Mouse (Mus musculus): Measurements from ENCODE around the gene Pnpla2. TPM values are rescaled to one million over a fixed set of nuclear protein-coding genes. Genes with fewer than 3 reads are reported as not detected.

The Pnpla2 gene
- polyA plus RNA-seq, 1 experiment from 2014 or later = 19.7 TPM

DNA sequence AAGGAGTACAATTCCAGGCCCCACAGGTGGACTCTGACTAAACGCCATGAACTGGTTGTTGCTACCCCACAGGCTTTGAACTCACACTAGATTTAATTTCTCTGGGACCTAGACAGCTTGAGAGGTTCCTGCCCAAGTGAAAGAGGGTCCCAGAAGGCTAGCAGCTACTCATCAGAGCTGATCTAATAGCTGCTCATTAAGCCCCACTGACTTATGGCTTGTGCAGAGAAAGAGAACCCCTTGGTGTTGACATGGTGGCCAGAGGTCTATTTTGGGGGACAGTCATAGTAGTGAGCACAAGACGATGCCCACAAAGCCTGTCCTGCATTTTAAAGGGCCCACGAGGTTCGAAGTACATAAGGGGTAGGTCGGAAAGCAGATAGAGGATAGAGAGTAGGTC is 19.2 kb downstream of the Pnpla2 start:
- ATAC-seq (ENCODE audit: low FRiP score, low read depth) = no peak
- Histone ChIP-seq H3K36me3 (peaks cover 17% of the 10 kb centered on the region), H3K9ac (peak overlapping the region; percentile 86), H3K4me2 (peak overlapping the region; percentile 93), H3K27ac (replicated peaks) (peak overlapping the region; percentile 84), H3K27me3 (peaks cover 7% of the 10 kb centered on the region), H3K9me3 (no peaks in the 10 kb centered on the region), H3K4me1 (replicated peaks) (peaks cover 43% of the 10 kb centered on the region), H3K4me3 (peak overlapping the region; percentile 87)
- WGBS = 10% methylated on average over 5 of the region's 5 CpGs

DNA sequence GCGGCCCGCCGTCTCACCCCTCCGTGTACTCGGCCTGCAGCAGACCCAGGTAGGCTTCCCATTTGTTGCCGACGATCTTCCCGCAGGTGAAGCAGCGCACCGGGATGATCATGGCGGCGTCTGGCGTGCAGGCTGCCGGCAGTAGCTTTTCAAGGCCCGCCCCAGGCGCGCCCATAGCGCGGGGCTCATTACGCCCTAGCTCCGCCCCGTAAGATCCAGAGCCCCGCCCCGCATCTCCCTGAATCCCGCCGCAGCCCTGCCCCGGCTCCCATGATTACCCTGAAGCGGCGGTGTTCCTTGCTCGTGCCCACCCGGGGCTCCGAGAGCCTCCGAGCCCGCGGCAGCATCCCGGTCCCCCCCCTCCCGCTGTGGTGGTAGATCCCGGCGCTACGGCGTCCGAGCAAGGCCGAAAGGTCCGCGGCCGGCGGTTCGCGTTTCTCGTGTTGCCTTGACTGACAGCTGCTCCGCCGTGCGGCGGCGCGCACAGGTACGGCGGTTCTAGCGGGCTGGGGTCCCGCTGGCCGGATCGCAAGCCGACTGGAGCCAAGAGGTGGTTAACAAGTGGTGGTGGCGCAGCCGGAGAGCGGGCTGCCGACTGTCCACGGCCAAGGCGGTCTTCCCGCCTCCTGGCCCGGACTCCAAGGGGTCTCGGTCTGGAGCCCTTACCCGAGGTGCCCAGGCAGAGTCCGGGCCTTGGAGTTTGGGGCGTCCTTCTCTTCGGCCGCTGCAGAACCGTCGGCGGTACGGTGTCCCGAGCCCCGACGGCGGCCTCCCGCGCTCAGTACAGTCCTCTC is 20.2 kb downstream of the Pnpla2 start, which contains the start of the genes Polr2l and Tspan4:
Gene Polr2l, minus strand, starts transcription at position 122 of the 794 bp plus-strand sequence.
Gene Tspan4, plus strand, starts transcription at position 230 of the 794 bp plus-strand sequence.
- peaks cover 17% of the 10 kb centered on the region for H3K36me3 ChIP-seq
- peak; percentile 81 for ATAC-seq (ENCODE audit: low FRiP score, low read depth)
- peak within 1 kb of the TSS; percentile 87 for H3K4me3 ChIP-seq
- peaks cover 7% of the 10 kb centered on the region for H3K27me3 ChIP-seq
- WGBS = under 1% methylated on average over 87 of the region's 87 CpGs
- H3K4me2 ChIP-seq = peak within 1 kb of the TSS; percentile 93
- H3K27ac ChIP-seq (replicated peaks) = peak within 1 kb of the TSS; percentile 84
- peak within 1 kb of the TSS; percentile 86 for H3K9ac ChIP-seq
- H3K4me1 ChIP-seq (replicated peaks) = peaks cover 32% of the 10 kb centered on the region
- H3K9me3 ChIP-seq = no peaks in the 10 kb centered on the region

DNA sequence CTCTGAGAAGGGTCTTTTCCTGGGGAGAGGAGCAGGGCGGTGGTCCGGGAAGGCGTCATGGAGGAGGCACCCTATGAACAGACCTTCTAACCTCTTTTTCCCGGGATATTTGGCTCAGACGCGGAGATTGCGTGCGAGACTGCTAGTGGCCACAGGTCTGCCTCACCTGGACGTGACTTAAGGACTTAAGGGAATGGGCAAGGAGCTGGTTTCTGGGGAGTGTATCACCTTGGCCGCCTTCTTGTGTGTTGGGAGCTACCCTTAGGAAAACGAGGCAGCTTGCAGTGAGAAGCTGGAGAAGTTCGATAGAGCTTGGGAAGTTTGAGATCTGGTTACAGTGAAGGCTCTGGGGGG is 20.8 kb downstream of the Pnpla2 start:
- Histone ChIP-seq H3K4me1 (replicated peaks) (peaks cover 36% of the 10 kb centered on the region), H3K27ac (replicated peaks) (peak overlapping the region; percentile 84), H3K4me2 (peak overlapping the region; percentile 93), H3K9ac (peak overlapping the region; percentile 86), H3K36me3 (peaks cover 17% of the 10 kb centered on the region), H3K27me3 (peaks cover 7% of the 10 kb centered on the region), H3K4me3 (peak overlapping the region; percentile 87), H3K9me3 (no peaks in the 10 kb centered on the region)
- WGBS = 2% methylated on average over 12 of the region's 12 CpGs
- no peak for ATAC-seq (ENCODE audit: low FRiP score, low read depth)

- Histone ChIP-seq H3K27ac (replicated peaks) (peak overlapping the region; percentile 69), H3K9ac (no peak overlapping the region; the same call in 1 of the 2 replicates), H3K27me3 (peaks cover 7% of the 10 kb centered on the region), H3K4me1 (replicated peaks) (peaks cover 39% of the 10 kb centered on the region), H3K9me3 (no peaks in the 10 kb centered on the region), H3K4me2 (peak overlapping the region; percentile 93), H3K4me3 (peak overlapping the region; percentile 87), H3K36me3 (peaks cover 11% of the 10 kb centered on the region)
- 1% methylated on average over 12 of the region's 17 CpGs for WGBS
- no peak for ATAC-seq (ENCODE audit: low FRiP score, low read depth)
Measured at GRCm38 (mm10) chr7:141476226-141476980, 21.4 kb downstream of the Pnpla2 start.

DNA sequence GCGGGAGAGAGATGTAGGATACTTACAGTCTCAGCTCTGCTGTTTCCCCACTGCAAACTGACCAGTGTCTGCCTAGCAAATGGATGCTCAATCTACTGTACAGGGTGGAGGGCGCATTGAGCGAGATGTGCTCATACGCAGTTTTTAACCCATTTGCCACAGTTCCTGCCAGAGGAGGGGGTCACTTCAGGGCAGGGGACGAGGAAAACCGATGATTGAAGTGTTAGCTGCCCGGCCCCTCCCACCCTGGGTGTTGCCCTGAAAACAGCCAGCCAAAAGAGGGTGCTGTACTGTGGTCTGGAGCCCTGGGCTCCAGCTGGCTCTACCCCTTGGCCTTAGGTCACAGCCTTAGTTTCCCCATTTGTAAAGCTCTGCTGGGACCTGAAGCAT is 22.0 kb downstream of the Pnpla2 start:
- Histone ChIP-seq H3K4me1 (replicated peaks) (peaks cover 44% of the 10 kb centered on the region), H3K27ac (replicated peaks) (peak overlapping the region; percentile 52; the same call in 1 of the 2 replicates), H3K36me3 (peaks cover 9% of the 10 kb centered on the region), H3K9me3 (no peaks in the 10 kb centered on the region), H3K4me3 (no peak overlapping the region), H3K9ac (no peak overlapping the region), H3K27me3 (peaks cover 7% of the 10 kb centered on the region), H3K4me2 (peak overlapping the region; percentile 93)
- no peak for ATAC-seq (ENCODE audit: low FRiP score, low read depth)
- WGBS = 21% methylated on average over 7 of the region's 7 CpGs

- Histone ChIP-seq H3K27me3 (peaks cover 7% of the 10 kb centered on the region), H3K4me2 (no peak overlapping the region; the same call in 1 of the 2 replicates), H3K9me3 (no peaks in the 10 kb centered on the region), H3K4me3 (no peak overlapping the region), H3K4me1 (replicated peaks) (peaks cover 52% of the 10 kb centered on the region), H3K9ac (no peak overlapping the region), H3K36me3 (peaks cover 1% of the 10 kb centered on the region; the same call in 1 of the 2 replicates), H3K27ac (replicated peaks) (no peak overlapping the region; the same call in 1 of the 2 replicates)
- 72% methylated on average over 4 of the region's 4 CpGs for WGBS
- no peak for ATAC-seq (ENCODE audit: low FRiP score, low read depth)
Measured at GRCm38 (mm10) chr7:141477578-141478269, 22.7 kb downstream of the Pnpla2 start.

DNA sequence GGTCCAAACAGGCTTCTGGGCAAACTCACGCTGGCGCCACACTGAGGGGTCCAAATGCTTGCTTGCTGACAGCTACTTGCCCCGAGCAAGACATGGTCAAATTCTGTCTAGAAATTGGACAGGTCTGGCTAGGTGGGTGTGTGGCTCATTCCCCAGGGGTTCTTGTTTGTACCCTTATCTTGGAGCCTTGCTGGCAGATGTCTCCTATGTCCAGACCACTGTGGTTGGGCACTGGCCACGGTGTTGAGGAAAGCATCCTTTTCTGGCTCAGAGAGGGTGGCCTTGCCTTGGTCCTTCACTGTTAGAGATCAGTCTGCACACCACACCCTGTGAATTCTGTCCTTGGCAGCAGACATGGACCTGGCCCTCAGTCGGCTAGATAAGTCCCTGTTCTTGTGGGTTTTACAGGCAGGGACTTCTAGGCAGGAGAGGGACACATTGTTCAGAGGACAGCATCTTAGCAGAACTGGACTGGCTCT is 23.3 kb downstream of the Pnpla2 start:
- H3K36me3 ChIP-seq = no peaks in the 10 kb centered on the region
- H3K9ac ChIP-seq = no peak overlapping the region
- H3K27ac ChIP-seq (replicated peaks) = no peak overlapping the region
- no peak overlapping the region; the same call in 1 of the 2 replicates for H3K4me2 ChIP-seq
- no peak overlapping the region for H3K4me3 ChIP-seq
- no peaks in the 10 kb centered on the region for H3K9me3 ChIP-seq
- WGBS = 78% methylated on average over 5 of the region's 5 CpGs
- no peak for ATAC-seq (ENCODE audit: low FRiP score, low read depth)
- H3K4me1 ChIP-seq (replicated peaks) = peaks cover 56% of the 10 kb centered on the region
- H3K27me3 ChIP-seq = peaks cover 7% of the 10 kb centered on the region

GRCm38 (mm10) chr7:141480842-141481497 is 26.0 kb downstream of the Pnpla2 start:
- H3K4me1 ChIP-seq (replicated peaks) = peaks cover 61% of the 10 kb centered on the region
- peak overlapping the region; percentile 93 for H3K4me2 ChIP-seq
- WGBS = 8% methylated on average over 10 of the region's 10 CpGs
- H3K36me3 ChIP-seq = no peaks in the 10 kb centered on the region
- ATAC-seq (ENCODE audit: low FRiP score, low read depth) = peak; percentile 28
- peak overlapping the region; percentile 18 for H3K9ac ChIP-seq
- peak overlapping the region; percentile 75 for H3K4me3 ChIP-seq
- H3K27ac ChIP-seq (replicated peaks) = peak overlapping the region; percentile 82
- H3K27me3 ChIP-seq = peaks cover 4% of the 10 kb centered on the region
- H3K9me3 ChIP-seq = no peaks in the 10 kb centered on the region

- under 1% methylated on average over 81 of the region's 81 CpGs for WGBS
- peak overlapping the region; percentile 93 for H3K4me2 ChIP-seq
- H3K4me1 ChIP-seq (replicated peaks) = peaks cover 61% of the 10 kb centered on the region
- no peaks in the 10 kb centered on the region for H3K9me3 ChIP-seq
- H3K9ac ChIP-seq = peak overlapping the region; percentile 71
- ATAC-seq (ENCODE audit: low FRiP score, low read depth) = peak; percentile 63
- peak overlapping the region; percentile 82 for H3K27ac ChIP-seq (replicated peaks)
- H3K4me3 ChIP-seq = peak overlapping the region; percentile 75
- H3K27me3 ChIP-seq = no peaks in the 10 kb centered on the region
- no peaks in the 10 kb centered on the region for H3K36me3 ChIP-seq
Measured at GRCm38 (mm10) chr7:141481498-141482401, 26.8 kb downstream of the Pnpla2 start.

DNA sequence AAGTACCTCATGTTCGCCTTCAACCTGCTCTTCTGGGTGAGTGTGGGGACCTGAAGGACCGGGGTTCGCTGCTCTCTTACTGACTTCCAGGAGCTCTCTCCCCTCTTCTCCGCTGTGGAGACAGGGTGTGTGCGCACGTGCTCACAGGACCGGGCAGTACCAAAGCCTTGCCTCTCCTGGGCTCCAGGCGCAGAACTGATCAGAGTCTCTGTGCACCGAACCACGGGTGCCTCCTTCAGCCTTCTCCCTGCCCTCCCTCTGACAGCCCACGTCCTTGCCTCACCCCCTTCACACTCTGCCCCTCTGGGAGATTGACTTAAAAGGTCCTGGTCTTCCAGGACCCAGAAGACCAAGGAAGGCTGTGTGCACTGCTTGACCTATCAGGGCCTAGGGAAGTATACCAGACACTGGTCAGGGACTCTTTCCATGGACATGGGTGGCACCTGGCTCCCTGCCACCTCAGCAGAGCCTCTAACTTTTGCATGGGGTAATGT is 27.6 kb downstream of the Pnpla2 start:
- Histone ChIP-seq H3K27me3 (no peaks in the 10 kb centered on the region), H3K4me3 (peak overlapping the region; percentile 75), H3K4me2 (peak overlapping the region; percentile 93), H3K27ac (replicated peaks) (peak overlapping the region; percentile 82), H3K36me3 (no peaks in the 10 kb centered on the region), H3K4me1 (replicated peaks) (peaks cover 68% of the 10 kb centered on the region), H3K9ac (peak overlapping the region; percentile 71), H3K9me3 (no peaks in the 10 kb centered on the region)
- peak; percentile 20; the same call in 1 of the 2 replicates for ATAC-seq (ENCODE audit: low FRiP score, low read depth)
- WGBS = 4% methylated on average over 11 of the region's 11 CpGs
